Mouse (Mus musculus) thymus, postnatal 0 days (tissue): ENCODE measurements around the gene 1810010H24Rik. TPM values are rescaled to one million over a fixed set of nuclear protein-coding genes. Genes with fewer than 3 reads are reported as not detected.
"Not testable (repeated sequence)": the region's sequence is repeated elsewhere in the genome, so short reads cannot be mapped to it uniquely, and the experiment has no call there.

Experiments
- DNase-seq: peaks from one replicate; pipeline ENCODE4 v3.0.0-alpha.2; 2015; ENCODE audit warnings: low spot score
- polyA plus RNA-seq: library from polyadenylated mRNA; unstranded; fragments of >200 nt; fragmentation: Nextera tagmentation; extraction: Ambion mirVana; gene quantifications from 2 replicates; pipeline ENCODE4 v1.2.1, GENCODE M21; 2015

Gene 1810010H24Rik
- polyA plus RNA-seq, 1 experiment from 2014 or later: 2.8 TPM

- DNase-seq: no peak
These were observed 15.9 kb downstream of the 1810010H24Rik start for GRCm38 (mm10) chr11:107041396-107041795.

GRCm38 (mm10) chr11:107043361-107043760 lies 17.9 kb downstream of the 1810010H24Rik start:
- no peak for DNase-seq

GRCm38 (mm10) chr11:107044321-107044720 lies 18.8 kb downstream of the 1810010H24Rik start:
- DNase-seq: peak; percentile 76

DNA sequence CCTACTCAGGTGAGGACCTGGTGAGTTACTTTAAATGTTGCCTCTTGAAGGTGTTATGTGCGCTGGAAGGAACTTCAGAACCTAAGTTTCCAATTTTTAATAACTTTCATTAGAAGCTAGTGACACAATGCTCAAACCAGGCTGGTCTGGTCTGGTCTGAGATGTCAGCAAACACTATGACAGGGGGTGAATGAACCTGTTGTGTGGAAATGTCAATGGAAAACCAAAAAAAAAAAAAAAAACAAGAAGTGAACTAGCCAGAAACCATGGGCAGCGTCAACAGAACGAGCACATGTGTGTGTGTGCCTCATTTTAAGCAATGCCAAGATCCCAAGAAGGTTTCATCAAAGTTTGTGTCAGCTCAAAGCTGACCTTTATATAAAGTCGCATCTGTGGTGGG lies 20.1 kb downstream of the 1810010H24Rik start:
- DNase-seq: no peak

- DNase-seq: no peak
These were observed 21.5 kb downstream of the 1810010H24Rik start for GRCm38 (mm10) chr11:107046766-107047620.

- no peak for DNase-seq
These were observed 29.4 kb downstream of the 1810010H24Rik start for GRCm38 (mm10) chr11:107054870-107055269.

DNA sequence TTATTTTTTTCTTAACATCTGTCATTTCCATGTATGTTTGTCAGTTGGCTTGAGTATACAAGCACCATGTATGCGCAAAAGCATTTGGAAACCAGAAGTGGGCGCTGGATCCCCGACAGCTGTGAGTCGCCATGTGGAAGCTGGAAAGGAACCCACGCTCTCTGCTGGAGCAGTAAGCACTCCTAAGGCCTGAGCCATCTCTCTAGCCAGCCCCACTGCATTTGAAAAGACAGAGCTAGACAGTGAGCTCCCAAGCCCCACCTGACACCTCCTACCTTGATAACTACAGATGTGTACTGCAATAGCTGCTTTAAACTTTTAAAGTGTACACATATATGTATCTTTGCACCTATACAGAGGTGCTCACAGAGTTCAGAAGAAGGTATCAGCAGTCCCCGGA lies 31.9 kb downstream of the 1810010H24Rik start:
- no peak for DNase-seq

DNA sequence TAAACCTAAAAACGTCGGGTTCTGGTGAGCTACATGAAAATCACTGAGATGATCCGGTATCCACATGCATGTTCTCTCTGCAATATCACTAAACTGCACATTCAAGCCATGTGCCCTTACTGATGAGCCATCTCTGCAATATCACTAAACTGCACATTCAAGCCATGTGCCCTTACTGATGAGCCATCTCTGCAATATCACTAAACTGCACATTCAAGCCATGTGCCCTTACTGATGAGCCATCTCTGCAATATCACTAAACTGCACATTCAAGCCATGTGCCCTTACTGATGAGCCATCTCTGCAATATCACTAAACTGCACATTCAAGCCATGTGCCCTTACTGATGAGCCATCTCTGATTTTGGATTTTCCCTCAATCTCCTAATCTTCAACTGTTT lies 34.2 kb downstream of the 1810010H24Rik start:
- not testable (repeated sequence) for DNase-seq

DNA sequence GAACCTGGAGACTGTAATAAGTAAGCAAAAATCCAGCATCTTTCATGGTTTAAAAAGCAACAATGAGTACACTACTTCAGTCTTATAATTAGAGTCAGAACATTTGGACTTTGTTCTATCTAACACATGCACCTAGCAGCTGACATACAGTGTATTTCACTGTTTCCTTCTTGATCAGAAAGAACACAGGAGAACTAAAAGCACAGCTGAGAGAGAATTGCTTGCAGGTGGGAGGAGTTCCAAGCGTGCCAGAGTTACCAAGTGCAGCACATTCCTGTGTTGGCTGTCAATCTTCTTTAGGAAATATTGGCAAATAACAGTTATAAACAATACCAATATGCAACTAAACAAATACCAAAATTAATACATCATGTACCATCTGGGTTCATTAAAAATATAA lies 35.5 kb downstream of the 1810010H24Rik start:
- no peak for DNase-seq

GRCm38 (mm10) chr11:107063067-107063466 lies 37.6 kb downstream of the 1810010H24Rik start:
- DNase-seq: no peak

GRCm38 (mm10) chr11:107064590-107064989 lies 39.1 kb downstream of the 1810010H24Rik start:
- no peak for DNase-seq

- no peak for DNase-seq
These were observed 39.8 kb downstream of the 1810010H24Rik start for GRCm38 (mm10) chr11:107065216-107065785.

Other genes with a start within 250 kb of the 1810010H24Rik start
- gene Polg2, start 246.1 kb upstream of the 1810010H24Rik start, polyA plus RNA-seq: 18.9 and 19.1 TPM in 2 replicates
- gene Ddx5, start 236.5 kb upstream of the 1810010H24Rik start, polyA plus RNA-seq: 417 and 435 TPM in 2 replicates
- 20.7 and 23.6 TPM in 2 replicates for gene Cep95, start 236.4 kb upstream of the 1810010H24Rik start, polyA plus RNA-seq
- gene Smurf2, start 105.0 kb upstream of the 1810010H24Rik start, polyA plus RNA-seq: 7.3 and 8.7 TPM in 2 replicates
- gene Kpna2, start 26.1 kb upstream of the 1810010H24Rik start, polyA plus RNA-seq: 427 and 439 TPM in 2 replicates
- 35.3 and 54.9 TPM in 2 replicates for gene Bptf, start 106.4 kb downstream of the 1810010H24Rik start, polyA plus RNA-seq
- gene Nol11, start 163.7 kb downstream of the 1810010H24Rik start, polyA plus RNA-seq: 41.5 and 46.1 TPM in 2 replicates